In the genomic region with DNA sequence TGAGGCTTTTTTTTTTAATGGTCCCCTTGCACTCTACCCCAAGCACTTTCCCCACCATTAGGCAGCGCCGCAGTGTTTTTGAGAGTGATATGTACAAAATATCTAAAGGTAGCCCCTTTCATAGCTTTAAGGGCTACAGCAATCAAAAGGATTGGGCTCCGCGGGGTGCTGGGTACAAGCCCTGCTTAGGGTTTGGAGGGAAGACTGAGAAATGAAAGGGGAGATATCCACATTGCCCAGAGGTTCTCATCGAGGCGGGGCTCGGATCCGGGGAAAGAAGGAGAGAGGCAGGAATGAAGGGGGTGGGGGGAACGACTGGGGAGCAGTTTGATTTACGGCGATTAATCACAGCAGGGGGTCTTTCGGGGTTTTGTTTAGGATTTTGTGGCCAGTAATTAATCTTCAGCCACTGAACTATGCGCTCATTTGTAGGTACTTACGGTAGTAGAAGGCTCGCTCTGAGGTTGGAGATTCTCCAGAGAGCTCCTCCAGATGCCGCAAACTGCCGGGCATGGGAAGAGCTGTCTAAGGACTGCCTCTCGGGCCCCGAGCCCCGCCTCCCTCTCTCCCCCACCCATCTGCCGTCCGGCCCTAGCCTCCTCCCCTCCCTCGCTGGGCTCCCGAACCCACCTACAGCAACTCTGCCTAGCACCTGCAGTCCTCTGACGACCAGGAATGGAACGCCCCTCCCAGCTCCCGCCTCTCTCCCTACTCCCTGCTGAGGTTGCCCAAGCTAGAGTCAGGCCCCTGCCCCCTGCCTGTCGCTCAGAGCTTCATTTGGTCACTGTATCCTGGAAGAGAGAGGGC, we compare ENCODE assay signal across 8 mouse cellular contexts. TPM values are rescaled to one million over a fixed set of nuclear protein-coding genes. Genes with fewer than 3 reads are reported as not detected.
A peak's percentile ranks its signal among the peaks of the same experiment; 100 is the strongest.
DNase-seq lines count a peak whose midpoint lies in the region; ATAC-seq and TF ChIP-seq lines count a peak whose summit lies in the region.

A gene (minus strand): TSS at position 537 of the 807 bp plus-strand sequence.

- TF ChIP-seq CTCF in heart, postnatal 0 days (IDR thresholded peaks at IDR 0.05; ENCODE audit: low read depth), result no peak

- H3K4me3 ChIP-seq in embryonic facial prominence, embryonic 11.5 days (ENCODE audit: low read depth, low read length), result peak within 1 kb of the TSS; percentile 24; the same call in 1 of the 2 replicates
- peak within 1 kb of the TSS; percentile 33 for H3K4me3 ChIP-seq in heart, postnatal 0 days (ENCODE audit: low read depth, low read length)
- peak within 1 kb of the TSS; percentile 41 for H3K4me3 ChIP-seq in lung, embryonic 16.5 days (ENCODE audit: low read length)

- no peak within 1 kb of the TSS; the same call in 1 of the 2 replicates for H3K9ac ChIP-seq in embryonic facial prominence, embryonic 11.5 days (replicated peaks; ENCODE audit: low read length)
- no peak within 1 kb of the TSS for H3K9ac ChIP-seq in heart, postnatal 0 days (replicated peaks; ENCODE audit: low read depth, low read length)
- H3K9ac ChIP-seq in lung, embryonic 16.5 days (ENCODE audit: low read length), result no peak within 1 kb of the TSS; the same call in 1 of the 2 replicates

- peak within 1 kb of the TSS; percentile 39 for H3K4me2 ChIP-seq in embryonic facial prominence, embryonic 11.5 days (ENCODE audit: low read depth, low read length)
- H3K4me2 ChIP-seq in heart, postnatal 0 days (ENCODE audit: low read depth, low read length), result peak within 1 kb of the TSS; percentile 53
- H3K4me2 ChIP-seq in lung, embryonic 16.5 days (ENCODE audit: low read depth, low read length), result peak within 1 kb of the TSS; percentile 56

- no peak for ATAC-seq in cerebellum, adult (ENCODE audit: insufficient number of reproducible peaks, low FRiP score, low TSS enrichment)
- peak; percentile 97 for ATAC-seq in embryonic facial prominence, embryonic 11.5 days (replicated peaks; ENCODE audit: insufficient number of reproducible peaks, low FRiP score, low TSS enrichment, low read depth)
- peak; percentile 60; the same call in 1 of the 2 replicates for ATAC-seq in heart, postnatal 0 days (ENCODE audit: insufficient read depth, low read depth)
- ATAC-seq in lung, embryonic 16.5 days (ENCODE audit: low read depth), result peak; percentile 91

- 29% methylated on average over 19 of the region's 28 CpGs for WGBS in embryonic facial prominence, embryonic 11.5 days
- WGBS in heart, postnatal 0 days, result 20% methylated on average over 24 of the region's 28 CpGs
- 27% methylated on average over 23 of the region's 28 CpGs for WGBS in lung, embryonic 16.5 days

- H3K4me1 ChIP-seq in embryonic facial prominence, embryonic 11.5 days (ENCODE audit: control insufficient read depth, insufficient read depth, low read length), result no peaks in the 10 kb centered on the region
- H3K4me1 ChIP-seq in heart, postnatal 0 days (ENCODE audit: control insufficient read depth, insufficient read depth), result no peaks in the 10 kb centered on the region
- H3K4me1 ChIP-seq in lung, embryonic 16.5 days (replicated peaks; ENCODE audit: control insufficient read depth, insufficient read depth, low read length), result no peaks in the 10 kb centered on the region

- H3K27me3 ChIP-seq in embryonic facial prominence, embryonic 11.5 days (ENCODE audit: control insufficient read depth, insufficient read depth, low read length), result no peaks in the 10 kb centered on the region
- no peaks in the 10 kb centered on the region for H3K27me3 ChIP-seq in heart, postnatal 0 days (ENCODE audit: control insufficient read depth, insufficient read depth, low read length)
- H3K27me3 ChIP-seq in lung, embryonic 16.5 days (ENCODE audit: control insufficient read depth, insufficient read depth, low read depth, low read length), result no peaks in the 10 kb centered on the region

- H3K9me3 ChIP-seq in embryonic facial prominence, embryonic 11.5 days (replicated peaks; ENCODE audit: control insufficient read depth, low read length), result no peaks in the 10 kb centered on the region
- H3K9me3 ChIP-seq in heart, postnatal 0 days (replicated peaks; ENCODE audit: control insufficient read depth, low read length), result no peaks in the 10 kb centered on the region
- H3K9me3 ChIP-seq in lung, embryonic 16.5 days (ENCODE audit: control insufficient read depth, low read length), result no peaks in the 10 kb centered on the region

- no peak within 1 kb of the TSS for H3K27ac ChIP-seq in embryonic facial prominence, embryonic 11.5 days (replicated peaks; ENCODE audit: low read depth, low read length)
- H3K27ac ChIP-seq in heart, postnatal 0 days (ENCODE audit: low read depth), result no peak within 1 kb of the TSS
- H3K27ac ChIP-seq in lung, embryonic 16.5 days (ENCODE audit: low read length), result no peak within 1 kb of the TSS

- no peak for TF ChIP-seq EP300 in heart, postnatal 0 days (IDR thresholded peaks at IDR 0.05; ENCODE audit: low read depth)

- DNase-seq in cerebellum, postnatal 25 days, result peak; percentile 14 to 40
- DNase-seq in embryonic facial prominence, embryonic 11.5 days (ENCODE audit: low spot score), result peak; percentile 65
- DNase-seq in heart, postnatal 0 days (ENCODE audit: low spot score), result peak; percentile 7
- DNase-seq in kidney, postnatal 4 days, result peak; percentile 52 to 69
- DNase-seq in right cerebral cortex, adult 18-20 months, result peak; percentile 5
- no peak for DNase-seq in spleen, postnatal 14 days (ENCODE audit: low spot score in 2 of 2)

- H3K36me3 ChIP-seq in embryonic facial prominence, embryonic 11.5 days (replicated peaks; ENCODE audit: control insufficient read depth, insufficient read depth, low read depth, low read length), result no peaks in the 10 kb centered on the region
- H3K36me3 ChIP-seq in heart, postnatal 0 days (replicated peaks; ENCODE audit: control insufficient read depth, insufficient read depth, low read length), result no peaks in the 10 kb centered on the region
- no peaks in the 10 kb centered on the region for H3K36me3 ChIP-seq in lung, embryonic 16.5 days (ENCODE audit: control insufficient read depth, insufficient read depth, low read length)

RNA-seq across cellular contexts. Expression of the gene that starts here (rescaled TPM):
- polyA plus RNA-seq in embryonic facial prominence, embryonic 11.5 days (2014; fragmentation: Nextera tagmentation; extraction: Ambion mirVana), result 3.7 and 5.4 TPM in 2 replicates
- 1.1 and 5.4 TPM in 2 replicates for total RNA-seq in heart, postnatal 0 days (2014; rRNA removed; ENCODE audit: low replicate concordance)
- 3.7 and 3.9 TPM in 2 replicates for polyA plus RNA-seq in heart, postnatal 0 days (2015; fragmentation: Nextera tagmentation; extraction: Ambion mirVana)
- 3.0 and 3.7 TPM in 2 replicates for polyA plus RNA-seq in lung, embryonic 16.5 days (2015; fragmentation: Nextera tagmentation; extraction: Ambion mirVana)

Comparison
In these comparisons a context has a peak if more than half of its experiments do, and no peak if none do; other contexts are left out.
1. DNase-seq: peak in cerebellum, postnatal 25 days (2 of 2), embryonic facial prominence, embryonic 11.5 days (single experiment), heart, postnatal 0 days (single experiment), kidney, postnatal 4 days (2 of 2) and right cerebral cortex, adult 18-20 months (single experiment); none in spleen, postnatal 14 days (0 of 2).
2. Peak in every context shown above with its lines, with median percentiles within 50 percentile points of each other: H3K4me2 ChIP-seq and H3K4me3 ChIP-seq.